Mouse (Mus musculus) cortical plate, adult 2 months (tissue): ENCODE data around the gene Tnc.

Experiments
- CTCF ChIP-seq: fragments of 200-500 bp; IDR thresholded peaks from 2 replicates; pipeline ENCODE4 v1.5.1; 2011; ENCODE audit warnings: mild to moderate bottlenecking, control low read depth, low read length; ENCODE audit not compliant: insufficient read depth; ENCODE audit errors: extremely low read depth
- POLR2A ChIP-seq: fragments of 200-500 bp; IDR thresholded peaks from 2 replicates; pipeline ENCODE4 v1.6.1; 2011; ENCODE audit warnings: mild to moderate bottlenecking, low read length, control low read depth; ENCODE audit not compliant: insufficient read depth; ENCODE audit errors: extremely low read depth

- no peak for TF ChIP-seq CTCF
- TF ChIP-seq POLR2A: no peak
Measured at GRCm38 (mm10) chr4:63950054-63950453, 96.8 kb downstream of the Tnc start.
